Mouse (Mus musculus): ENCODE results near the gene Agl.
A peak's percentile ranks its signal among the peaks of the same experiment; 100 is the strongest.
"Not testable (repeated sequence)": the region's sequence is repeated elsewhere in the genome, so short reads cannot be mapped to it uniquely, and the experiment has no call there.

The Agl gene

DNA sequence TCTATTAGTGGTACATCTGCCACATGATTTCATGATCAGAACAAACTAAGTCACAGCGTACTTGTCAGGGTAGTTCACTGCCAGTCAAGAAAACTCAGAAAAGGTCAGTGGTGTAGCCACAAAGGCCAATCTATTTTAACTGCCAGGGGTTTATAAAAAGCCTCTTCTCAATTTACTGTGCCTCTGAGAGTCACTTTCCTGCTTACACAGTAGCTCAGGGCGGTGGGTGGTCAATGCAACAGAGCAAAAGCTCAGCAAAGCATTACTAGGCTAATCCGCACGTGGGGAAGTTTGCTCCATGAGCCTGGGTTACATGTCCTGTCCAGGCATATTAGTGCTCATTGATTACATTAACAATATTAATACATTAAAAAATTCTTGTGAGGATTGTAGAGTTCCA, 8.0 kb upstream of the Agl start:
- DNase-seq = no peak

DNA sequence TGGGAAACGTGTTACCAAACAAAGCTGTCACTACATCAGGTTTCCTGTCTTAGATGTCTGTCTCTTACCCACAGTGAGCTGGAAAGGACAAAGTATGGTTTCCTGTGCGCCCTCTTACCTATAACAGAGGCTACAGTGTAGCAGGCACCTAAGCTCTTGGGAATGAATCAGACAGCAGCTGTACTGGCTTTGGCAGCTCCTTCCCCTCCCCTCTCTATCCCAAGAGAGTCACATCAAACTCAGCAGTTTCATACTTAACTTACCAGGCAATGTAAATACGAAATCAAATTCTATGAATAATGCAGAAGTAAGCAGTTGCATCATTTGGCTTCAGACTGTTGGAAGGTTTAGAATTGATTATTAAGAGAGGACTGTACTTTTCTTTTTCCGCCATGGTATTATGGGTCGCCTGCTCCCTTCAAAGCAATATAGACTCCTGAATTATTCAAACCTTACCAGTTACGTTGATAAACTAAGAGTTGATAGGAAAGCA, 7.4 kb upstream of the Agl start:
- DNase-seq = no peak

DNA sequence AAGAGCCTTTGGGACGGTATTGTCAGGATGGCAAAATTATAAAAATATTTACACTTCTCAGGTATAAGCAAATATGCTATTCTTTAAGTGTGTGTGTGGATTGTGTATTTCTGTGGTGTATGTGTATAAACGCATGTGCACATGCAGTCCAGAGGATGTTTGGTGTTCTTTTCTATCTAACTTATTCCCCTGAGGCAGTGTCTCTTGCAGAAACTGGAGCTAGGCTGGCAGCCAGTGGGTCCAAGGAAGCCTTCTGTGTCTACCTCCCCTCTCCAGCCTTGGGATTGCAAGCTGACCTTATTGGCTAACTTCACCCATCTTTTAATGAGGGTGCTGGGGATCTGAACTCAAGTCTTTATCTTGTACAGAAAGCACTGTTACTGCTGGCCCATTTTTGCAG, 5.0 kb upstream of the Agl start:
- DNase-seq = no peak

DNA sequence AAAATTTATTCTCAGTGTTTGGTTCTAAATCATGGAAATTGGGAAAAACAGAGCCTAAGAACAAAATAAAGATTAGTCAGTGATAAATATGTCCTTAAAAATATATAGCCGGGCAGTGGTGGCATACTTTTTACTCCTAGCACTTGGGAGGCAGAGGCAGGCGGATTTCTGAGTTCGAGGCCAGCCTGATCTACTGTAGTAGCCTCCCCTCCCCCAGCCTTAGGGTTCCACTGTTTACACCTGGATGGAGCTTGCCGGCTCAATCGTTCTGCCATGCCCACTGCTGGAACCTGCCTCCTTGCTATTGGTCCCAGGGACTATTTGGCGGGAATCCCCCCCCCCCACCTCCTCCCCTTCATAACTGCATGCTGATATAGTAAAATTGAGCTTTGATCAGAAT, 2.4 kb upstream of the Agl start:
- not testable (repeated sequence) for DNase-seq

DNA sequence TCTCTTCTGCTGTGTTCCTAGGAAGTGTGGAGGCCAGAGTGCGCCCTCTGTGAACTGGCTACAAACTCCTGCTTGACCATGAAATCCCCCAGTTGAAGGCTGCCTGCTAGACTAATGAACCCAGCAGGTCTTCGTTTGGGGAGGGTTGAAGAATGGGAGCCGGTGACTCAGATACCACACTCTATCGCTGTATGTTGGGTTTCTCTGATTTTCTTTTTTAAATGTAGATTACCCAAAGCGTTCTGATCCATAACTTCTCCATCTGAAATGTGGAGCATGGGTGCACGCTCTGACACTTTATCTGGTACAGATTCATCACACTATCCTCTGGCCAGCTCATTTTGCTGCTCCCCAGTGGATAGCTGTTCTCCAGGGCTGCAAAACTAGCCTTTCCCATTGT, 1.3 kb upstream of the Agl start:
- no peak for DNase-seq

DNA sequence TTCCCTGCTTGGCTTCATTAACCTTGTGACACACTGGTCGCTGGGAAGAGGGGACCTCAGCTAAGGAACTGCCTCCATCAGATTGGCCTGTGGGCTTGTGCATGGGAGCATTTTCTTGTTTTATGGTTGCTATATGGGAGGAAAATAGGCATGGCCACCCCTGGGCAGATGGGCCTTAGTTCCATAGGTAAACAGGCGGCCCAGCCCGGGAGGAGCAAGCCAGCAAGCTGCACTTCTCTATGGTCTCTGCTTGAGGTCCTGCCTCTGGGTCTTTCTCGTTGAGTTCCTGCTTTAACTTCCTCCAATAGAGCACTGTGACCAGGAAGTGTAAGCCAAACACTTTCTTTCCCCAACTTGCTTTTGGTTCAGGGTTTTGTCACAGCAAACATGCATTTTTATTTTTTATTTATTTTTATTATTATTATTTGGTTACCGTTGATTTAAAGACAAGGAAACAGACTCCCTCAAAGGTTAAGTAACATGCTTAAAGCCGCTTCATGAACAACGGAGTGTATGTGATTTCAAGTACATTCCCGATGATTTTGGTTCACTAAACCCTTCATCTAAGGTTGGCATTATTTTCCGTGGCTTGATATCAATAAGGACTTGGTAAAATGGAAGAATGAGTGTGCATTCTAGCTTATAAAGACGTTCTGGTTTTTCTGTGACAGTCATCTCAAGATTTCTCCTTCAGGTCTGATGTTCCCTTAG, 696 bp upstream of the Agl start:
- no peak for DNase-seq

DNA sequence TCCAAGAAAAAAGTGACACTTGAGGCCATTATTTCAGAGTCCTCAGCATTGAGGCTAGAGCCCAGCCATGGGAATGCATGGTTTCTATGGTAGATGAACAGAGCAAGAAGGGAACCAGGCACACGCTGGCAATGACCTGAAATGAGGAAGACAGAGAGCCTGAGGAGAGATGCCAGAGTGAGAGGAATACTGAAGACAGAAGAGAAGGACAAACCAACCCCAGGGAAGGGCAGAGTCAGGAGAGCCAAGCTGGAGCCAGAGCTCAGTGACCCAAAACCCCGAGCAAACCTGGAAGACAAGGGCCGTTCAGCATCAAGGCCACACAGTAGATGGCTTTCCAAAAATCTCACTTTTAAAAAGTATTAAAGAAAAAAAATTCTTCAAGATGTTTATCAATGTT, 2.1 kb downstream of the Agl start:
- no peak for DNase-seq

DNA sequence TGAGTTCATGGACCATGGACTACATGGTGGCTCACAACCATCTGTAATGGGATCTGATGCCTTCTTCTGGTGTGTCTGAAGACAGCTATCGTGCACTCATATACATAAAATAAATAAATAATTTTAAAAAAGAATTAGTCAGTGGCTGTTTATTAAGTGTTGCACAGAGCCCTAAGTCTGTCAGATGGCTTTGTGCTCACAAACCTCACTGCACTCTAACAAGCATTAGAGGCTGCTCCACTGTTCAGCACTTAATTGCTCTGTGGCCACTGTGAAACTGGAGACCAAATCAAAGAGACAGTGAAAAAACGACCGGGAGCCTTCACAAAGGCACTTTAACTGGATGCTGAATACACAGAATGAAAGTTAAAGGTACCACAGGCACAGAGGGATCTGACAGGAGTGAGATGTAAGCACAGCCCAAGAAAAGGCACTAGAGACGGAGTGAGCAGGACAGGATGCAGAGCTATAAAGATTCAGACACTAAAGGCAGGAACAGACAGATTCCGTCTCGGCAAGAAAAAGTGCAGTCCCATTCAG, 3.1 kb downstream of the Agl start:
- DNase-seq = peak; percentile 6

DNA sequence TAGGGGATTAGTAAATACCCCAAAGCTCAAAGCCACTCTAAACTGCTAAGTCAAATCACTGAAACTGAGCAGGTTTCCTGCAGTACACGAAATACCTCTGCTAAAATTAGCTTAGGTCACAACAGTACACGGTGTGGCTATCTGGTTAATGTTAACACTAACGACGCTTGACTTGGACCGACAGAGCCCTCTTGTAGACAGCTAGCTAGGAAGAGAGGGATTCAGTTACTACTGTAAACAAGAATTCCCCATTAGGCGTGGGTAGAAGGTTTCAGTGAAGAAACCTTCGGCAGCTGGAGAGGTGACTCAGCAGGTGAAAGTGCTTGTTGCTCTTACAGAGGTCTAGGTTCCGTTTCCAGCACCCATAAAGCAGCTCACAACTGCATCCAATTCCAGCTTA, 6.2 kb downstream of the Agl start:
- no peak for DNase-seq

DNA sequence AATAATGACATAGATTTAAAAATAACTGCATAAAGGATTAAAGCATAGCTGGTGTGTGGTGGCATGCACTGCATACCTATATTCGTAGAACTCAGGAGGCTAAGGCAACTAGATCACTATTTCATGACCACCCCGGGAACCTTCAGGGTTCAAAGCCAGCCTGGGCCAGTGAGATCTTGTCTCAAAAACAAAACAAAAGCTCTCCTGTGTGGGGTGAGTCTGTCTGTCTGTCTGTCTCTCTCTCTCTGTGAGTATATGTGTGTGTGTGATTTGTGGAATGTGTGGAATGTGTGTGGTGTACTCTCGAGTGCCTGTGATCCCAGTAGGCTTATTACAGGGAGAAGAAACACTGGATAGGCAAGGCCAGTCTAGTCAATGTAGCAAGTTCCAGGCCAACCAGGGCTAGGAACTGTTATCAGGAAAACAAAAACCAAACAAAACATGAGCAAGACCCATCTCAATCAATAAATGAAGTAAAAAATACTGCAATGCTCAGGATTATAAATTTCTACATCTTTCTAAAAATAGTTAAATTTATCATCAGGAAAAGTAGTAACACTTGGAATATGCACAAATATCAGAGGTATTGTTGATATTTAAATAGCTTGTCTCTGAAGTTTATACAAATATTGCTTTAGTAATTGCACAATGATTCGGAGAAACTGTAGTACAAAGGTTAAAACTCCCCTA, 9.0 kb downstream of the Agl start:
- no peak for DNase-seq

DNA sequence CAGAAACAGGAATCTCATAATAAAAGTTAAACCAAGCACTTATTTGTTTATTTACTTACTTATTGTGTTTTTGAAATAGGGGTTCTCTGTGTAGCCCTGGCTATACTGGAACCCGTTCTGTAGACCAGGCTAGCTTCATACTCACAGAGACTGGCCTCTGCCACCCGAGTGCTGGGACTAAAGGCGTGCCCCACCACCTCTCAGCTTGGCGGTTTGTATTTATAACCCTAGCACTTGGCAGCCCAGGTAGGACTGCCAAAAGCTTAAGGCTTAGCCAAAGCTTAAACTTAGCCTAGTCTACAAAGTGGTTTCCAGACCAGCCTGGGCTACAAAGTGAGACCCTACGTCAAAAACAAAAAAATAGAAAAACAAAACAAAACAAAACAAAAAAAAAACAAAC, 19.1 kb downstream of the Agl start:
- no peak for DNase-seq

DNA sequence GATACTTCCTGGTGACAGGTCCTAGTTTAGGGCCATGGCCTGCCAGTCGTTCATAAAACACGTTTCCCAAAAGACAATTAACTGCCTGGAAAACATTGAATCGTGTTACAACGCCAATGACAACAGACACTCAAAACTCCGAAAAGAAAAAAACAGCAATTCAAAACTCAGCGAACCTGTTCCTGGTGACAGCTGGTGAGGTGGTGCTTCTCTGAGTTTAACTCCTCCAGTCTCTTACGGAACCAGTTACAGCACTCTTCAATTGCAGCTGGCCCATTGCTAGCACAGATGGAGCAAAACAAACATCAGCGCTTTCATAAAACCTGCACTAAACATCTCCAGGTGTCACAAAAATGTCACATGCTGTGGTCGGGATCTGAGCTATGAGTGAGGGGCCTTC, 21.4 kb downstream of the Agl start:
- no peak for DNase-seq

DNA sequence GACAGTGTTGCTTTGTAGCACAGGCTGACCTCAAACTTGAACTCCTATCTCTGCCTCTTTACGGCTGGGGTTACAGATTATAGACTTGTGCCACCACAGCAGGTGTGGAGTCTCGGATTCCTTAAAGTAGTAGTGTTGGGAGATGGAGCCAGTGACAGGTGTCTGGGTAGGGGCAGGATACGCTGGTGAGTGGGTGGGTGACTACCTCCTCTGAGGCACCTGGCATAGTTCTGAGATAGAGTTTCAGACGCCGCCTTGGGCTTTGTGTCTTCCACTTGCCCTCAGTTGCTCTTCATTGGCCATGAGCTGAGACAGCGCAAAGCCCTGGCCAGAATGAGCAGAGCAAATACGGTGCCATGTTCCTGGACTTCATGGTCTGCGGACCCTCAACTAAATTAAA, 22.1 kb downstream of the Agl start:
- no peak for DNase-seq

DNA sequence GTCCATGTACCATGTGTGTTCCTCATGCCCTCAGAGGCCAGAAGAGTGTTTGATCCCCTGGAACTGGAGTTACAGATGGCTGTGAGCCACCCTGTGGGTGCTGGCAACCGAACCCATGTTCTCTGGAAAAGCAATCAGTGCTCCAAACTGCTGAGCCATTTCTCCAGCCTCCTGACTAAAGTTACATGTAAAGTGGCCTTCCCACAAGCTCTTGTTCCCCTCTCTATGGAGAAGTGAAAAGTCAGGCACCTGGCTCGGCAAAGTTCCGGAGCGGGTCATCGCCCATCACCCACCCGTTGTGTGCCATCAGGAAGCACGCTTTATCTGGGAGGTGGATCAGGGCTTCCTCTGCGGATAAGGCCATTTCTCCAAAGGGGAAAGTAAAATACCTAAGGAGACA, 23.2 kb downstream of the Agl start:
- no peak for DNase-seq

DNA sequence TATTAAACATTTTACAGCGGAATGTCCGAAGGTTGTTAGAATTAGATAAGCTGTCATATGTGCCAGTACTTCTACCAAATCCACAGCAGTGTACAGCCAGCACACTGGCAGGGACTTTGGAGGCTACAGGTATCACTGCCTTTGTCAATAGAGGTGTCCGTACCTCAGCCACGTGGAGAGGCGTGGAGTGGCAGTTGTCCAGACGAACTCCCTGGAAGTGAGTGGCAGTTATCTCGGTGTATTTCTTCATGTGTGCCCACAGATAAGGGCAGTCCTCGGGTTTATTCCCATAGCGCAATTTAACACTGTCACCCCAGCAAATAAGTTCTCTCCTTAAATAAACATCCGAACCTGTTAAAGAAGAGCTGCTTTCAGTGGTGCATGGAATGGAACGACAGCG, 23.7 kb downstream of the Agl start:
- DNase-seq = no peak

DNA sequence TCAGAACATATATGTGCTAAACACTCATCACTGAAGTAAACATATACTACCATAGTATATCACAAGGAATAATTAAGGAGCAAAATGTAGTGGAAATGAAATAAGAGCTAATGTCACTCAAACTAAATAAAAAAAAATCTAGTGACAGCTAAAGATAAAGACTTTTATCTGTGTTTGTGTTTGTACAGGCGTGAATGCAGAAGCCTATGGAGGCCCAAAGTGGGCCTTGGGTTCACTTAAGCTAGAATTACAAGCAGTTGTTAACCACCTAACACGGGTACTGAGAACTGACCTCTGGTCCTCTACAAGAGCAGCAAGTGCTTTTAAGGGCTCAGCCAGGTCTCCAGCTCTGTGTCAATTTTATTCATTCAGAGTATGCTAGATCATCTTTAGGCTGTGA, 31.0 kb downstream of the Agl start:
- no peak for DNase-seq

DNA sequence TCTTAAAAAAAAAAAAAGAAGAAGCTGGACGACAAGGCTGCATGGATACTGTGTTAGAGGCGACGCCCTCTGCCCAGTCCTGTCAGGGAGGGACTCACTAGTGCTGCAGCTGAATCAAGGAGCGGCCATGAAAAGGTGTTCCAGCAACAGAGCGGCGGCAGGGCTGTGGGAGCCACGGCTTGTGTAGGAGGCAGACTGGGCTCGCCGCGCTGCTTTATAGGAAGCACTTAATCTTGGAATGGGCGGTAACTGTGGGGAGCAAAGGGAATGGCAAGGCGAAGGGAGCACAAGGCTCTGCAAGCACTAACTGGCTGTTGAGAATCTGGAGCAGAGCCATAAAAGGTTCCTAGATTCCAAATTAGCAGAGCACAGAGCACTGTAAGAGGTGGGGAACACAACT, 34.1 kb downstream of the Agl start:
- no peak for DNase-seq

DNA sequence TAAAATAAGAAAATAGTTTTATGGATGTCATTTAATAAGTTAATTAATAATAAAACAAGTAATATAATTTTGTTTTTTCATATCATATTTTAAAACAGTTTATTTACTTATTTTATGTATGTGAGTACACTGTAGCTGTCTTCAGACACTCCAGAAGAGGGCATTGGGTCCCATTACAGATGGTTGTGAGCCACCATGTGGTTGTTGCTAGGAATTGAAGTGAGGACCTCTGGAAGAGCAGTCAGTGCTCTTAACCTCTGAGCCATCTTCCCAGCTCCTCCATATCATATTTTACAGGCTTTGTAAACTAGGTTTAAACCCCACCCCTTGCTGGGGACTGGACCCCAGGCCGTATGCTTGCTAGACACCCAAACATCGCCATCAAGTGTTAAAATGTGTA, 36.4 kb downstream of the Agl start:
- peak; percentile 12 for DNase-seq

DNA sequence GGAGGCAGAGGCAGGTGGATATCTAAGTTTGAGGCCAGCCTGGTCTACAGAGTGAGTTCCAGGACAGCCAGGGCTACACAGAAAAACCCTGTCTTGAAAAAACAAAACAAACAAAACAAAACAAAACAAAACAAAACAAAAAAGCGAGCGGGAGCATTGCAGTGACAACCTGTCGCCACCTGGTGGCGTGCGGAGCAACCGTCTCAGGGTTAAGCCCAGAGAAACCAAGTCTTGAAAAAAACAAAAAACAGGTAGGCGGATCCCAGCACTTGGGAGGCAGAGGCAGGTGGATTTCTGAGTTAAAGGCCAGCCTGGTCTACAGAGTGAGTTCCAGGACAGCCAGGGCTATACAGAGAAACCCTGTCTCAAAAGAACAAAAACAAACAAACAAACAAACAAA, 41.0 kb downstream of the Agl start:
- DNase-seq = peak; percentile 20

DNA sequence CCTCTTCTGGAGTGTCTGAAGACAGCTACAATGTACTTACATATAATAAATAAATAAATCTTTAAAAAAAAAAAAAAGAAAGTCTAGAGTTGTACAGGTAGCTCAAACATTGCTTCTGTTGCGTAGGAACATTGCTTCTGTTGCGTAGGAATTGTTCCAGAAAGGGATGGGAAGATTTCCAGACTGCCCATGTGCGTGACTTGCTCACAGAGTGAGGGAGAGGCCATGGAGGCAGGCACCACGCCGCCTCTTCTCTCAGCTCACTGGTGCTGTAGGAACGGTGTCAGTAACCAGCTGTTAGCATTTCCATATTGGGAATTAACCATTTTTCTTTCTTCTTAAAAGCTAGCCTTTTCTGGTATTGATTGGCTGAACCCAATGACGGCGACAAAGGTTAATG, 55.1 kb downstream of the Agl start:
- DNase-seq = no peak

DNA sequence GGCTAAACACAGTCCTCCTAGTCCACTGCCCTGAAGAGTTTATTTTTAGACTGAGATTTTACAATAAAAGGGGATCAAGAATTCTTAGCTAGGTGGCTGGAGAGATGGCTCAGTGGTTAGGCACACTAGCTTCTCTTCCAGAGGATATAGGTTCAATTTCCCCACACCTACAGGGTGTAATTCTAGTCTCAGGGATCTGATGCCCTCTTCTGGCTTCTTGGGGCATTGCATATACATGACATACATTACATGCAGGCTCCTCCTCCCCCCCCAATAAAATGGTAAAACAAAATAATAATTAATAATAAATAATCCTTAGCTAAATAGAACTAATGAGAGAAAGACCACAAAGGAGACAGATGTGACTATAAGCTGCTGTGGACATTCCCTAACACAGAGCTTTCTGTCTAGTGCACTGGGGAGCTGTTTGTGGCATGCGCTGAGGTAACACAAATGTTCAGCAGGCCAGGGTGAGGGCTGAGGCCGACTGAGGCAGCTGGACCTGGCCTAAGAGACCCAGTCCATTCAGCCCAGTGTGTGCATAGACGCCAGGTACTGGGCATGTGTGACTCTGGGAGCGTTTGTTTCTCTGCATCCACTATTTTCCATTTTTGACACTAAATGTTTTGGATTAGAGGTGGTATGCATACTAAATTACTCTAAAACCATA, 56.6 kb downstream of the Agl start:
- DNase-seq = peak; percentile 73

DNA sequence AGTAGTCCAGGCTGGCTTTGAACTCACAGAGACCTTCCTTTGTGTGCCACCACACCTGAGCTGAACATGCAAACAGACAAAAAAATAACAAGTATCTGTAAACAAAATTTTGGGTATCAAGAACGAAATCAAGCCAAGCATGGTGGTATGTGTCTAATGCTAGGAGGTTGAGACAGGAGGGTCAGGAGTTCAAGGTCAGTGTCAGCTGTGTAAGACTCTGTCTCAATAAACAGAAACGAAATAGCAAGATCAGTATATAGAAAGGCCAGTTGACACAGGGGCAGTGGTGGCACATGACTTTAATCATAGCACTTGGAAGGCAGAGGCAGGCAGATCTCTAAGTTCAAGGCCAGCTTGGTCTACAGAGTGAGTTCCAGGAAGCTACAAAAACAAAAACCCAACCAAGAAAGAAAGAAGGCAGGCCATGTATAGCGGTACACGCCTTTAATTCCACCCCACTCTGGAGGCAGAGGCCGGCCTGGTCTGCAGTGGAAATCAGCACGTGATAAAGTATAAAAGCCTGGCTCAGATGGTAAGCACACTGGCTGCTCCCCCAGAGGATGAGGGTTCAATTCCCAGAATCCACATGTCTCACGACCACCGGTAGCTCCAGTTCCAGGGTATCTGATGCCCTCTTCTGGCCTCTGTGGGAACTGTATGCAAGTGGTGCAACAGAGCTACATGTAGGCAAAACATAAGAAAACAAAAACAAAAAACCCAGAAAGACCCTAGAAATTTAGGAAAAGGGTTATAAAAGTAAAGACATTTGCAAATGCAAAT, 59.4 kb downstream of the Agl start:
- DNase-seq = peak; percentile 76

DNA sequence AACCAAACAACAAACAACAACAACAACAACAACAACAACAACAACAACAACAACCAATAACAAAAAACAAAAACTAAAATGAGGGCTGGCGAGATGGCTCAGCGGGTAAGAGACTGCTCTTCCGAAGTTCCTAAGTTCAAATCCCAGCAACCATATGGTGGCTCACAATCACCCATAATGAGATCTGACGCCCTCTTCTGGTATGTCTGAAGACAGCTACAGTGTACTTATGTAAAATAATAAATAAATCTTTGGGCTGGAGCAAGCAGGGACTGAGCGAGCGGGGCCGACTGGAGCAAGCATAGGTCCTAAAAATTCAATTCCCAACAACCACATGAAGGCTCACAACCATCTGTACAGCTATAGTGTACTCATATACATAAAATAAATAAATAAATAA, 60.3 kb downstream of the Agl start:
- DNase-seq = not testable (repeated sequence)
